Mouse (Mus musculus) kidney, postnatal 10 days (tissue): ENCODE data around the gene Zfp853.

ENCODE experiments used
- DNase-seq: peaks from one replicate; pipeline ENCODE4 v3.0.0; 2021; ENCODE audit warnings: mixed read lengths

The Zfp853 gene

DNA sequence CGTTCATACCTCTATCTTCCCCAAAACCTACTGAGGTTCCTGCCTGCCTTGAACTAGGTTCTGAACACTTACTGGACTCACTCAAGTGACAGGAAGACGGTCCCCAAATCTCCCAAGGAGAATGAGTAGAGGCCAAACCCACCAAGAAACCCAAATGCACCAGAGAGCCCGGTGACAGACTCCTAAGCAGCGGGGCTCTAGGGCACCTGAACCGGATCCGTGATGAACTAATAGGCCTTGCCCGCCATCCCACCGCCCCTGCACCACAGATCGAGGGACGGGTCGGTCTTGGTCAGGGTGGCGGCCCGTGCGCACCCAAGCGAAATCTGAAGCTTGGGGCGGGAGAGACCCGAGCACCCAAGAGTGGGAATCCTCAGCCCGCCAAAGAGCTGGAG is 40.6 kb downstream of the Zfp853 start:
- no peak for DNase-seq

DNA sequence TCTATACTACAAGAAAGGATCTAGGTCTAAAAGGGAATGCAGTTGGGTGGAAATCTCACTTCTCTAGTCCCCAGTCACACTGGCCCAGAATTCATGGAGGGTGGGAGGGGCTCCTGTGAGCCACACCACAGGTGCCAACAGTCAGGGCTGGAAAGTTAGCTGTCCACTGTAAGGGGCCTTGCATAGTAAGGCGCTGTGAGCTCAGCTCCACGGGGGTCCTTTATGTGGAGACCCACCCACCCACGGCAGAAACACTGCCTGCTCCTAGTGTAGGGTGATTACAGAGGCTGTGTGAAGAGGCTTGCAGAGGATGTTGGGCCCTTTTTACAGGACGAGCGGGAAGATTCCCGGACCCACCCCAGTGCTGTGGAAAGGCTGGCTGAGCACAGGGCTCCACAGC is 41.4 kb downstream of the Zfp853 start:
- no peak for DNase-seq

DNA sequence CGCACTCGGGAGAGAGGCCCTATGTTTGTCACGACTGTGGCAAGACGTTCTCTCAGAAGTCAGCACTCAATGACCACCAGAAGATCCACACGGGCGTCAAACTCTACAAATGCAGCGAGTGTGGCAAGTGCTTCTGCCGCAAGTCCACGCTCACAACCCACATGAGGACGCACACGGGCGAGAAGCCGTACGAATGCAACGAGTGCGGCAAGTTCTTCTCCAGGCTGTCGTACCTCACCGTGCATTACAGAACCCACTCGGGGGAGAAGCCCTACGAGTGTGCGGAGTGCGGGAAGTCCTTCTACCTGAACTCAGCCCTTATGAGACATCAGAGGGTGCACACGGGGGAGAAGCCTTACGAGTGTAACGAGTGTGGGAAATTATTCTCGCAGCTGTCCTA is 48.5 kb downstream of the Zfp853 start:
- no peak for DNase-seq
